Mouse (Mus musculus) neural tube, embryonic 14.5 days (tissue): ENCODE measurements around the gene Spry1. TPM values are rescaled to one million over a fixed set of nuclear protein-coding genes. Genes with fewer than 3 reads are reported as not detected.
A peak's percentile ranks its signal among the peaks of the same experiment; 100 is the strongest.

Source experiments
- ATAC-seq: fragments of 200-750 bp; cut with Nextera tagmentation; 2 replicates; pipeline ENCODE4 v1.8.0; 2017; ENCODE audit warnings: low read depth, mild to moderate bottlenecking, moderate TSS enrichment, moderate library complexity
- H3K27ac ChIP-seq: fragments of 300-500 bp; sonication (generic); 2 replicates; pipeline ENCODE4 v1.5.1; 2014; ENCODE audit warnings: low read depth, mild to moderate bottlenecking, control low read depth, low read length, moderate library complexity, mixed read lengths
- H3K27me3 ChIP-seq: fragments of 300-500 bp; sonication (generic); 2 replicates; pipeline ENCODE4 v1.6.1; 2014; ENCODE audit warnings: low read length; ENCODE audit not compliant: control insufficient read depth, insufficient read depth
- H3K36me3 ChIP-seq: fragments of 300-500 bp; sonication (generic); 2 replicates; pipeline ENCODE4 v1.6.1; 2014; ENCODE audit warnings: low read length, mixed read lengths; ENCODE audit not compliant: control insufficient read depth, insufficient read depth
- H3K4me1 ChIP-seq: fragments of 300-500 bp; sonication (generic); 2 replicates; pipeline ENCODE4 v1.6.1; 2014; ENCODE audit warnings: low read length; ENCODE audit not compliant: control insufficient read depth, insufficient read depth
- H3K4me2 ChIP-seq: fragments of 300-500 bp; sonication (generic); 2 replicates; pipeline ENCODE4 v1.6.1; 2014; ENCODE audit warnings: mild to moderate bottlenecking, low read depth, low read length, control low read depth
- H3K4me3 ChIP-seq: fragments of 300-500 bp; sonication (generic); 2 replicates; pipeline ENCODE4 v1.5.1; 2014; ENCODE audit warnings: low read depth, low read length, control low read depth, mixed read lengths
- H3K9ac ChIP-seq: fragments of 300-500 bp; sonication (generic); replicated peaks from 2 replicates; pipeline ENCODE4 v1.6.1; 2014; ENCODE audit warnings: low read depth, mild to moderate bottlenecking, control low read depth, low read length, mixed read lengths
- H3K9me3 ChIP-seq: fragments of 300-500 bp; sonication (generic); 2 replicates; pipeline ENCODE4 v1.6.1; 2016; ENCODE audit warnings: low read length; ENCODE audit not compliant: control insufficient read depth
- WGBS: fragments of 180-500 bp; shearing (Covaris S2); extraction: QIAGEN DNeasy Blood & Tissue Kit; methylation state at CpG from one replicate; pipeline ENCODE4 v1.1.7; 2014; 5-methylcytosine and 5-hydroxymethylcytosine counted together
- polyA plus RNA-seq: library from polyadenylated mRNA; unstranded; fragments of >200 nt; fragmentation: Nextera tagmentation; extraction: Ambion mirVana; gene quantifications from 2 replicates; pipeline ENCODE4 v1.2.1, GENCODE M21; 2014

The Spry1 gene
- polyA plus RNA-seq, 1 experiment from 2014 or later, result 5.0 TPM

- ATAC-seq, result no peak
- Histone ChIP-seq H3K27me3 (peaks cover 2% of the 10 kb centered on the region; the same call in 1 of the 2 replicates), H3K4me1 (peaks cover 12% of the 10 kb centered on the region), H3K9ac (no peak overlapping the region), H3K27ac (no peak overlapping the region), H3K4me2 (no peak overlapping the region), H3K36me3 (no peaks in the 10 kb centered on the region), H3K4me3 (no peak overlapping the region), H3K9me3 (no peaks in the 10 kb centered on the region)
- WGBS, result 74% methylated on average over 4 of the region's 4 CpGs
Observed at GRCm38 (mm10) chr3:37636921-37637320, 2.8 kb upstream of the Spry1 start.

- H3K9ac ChIP-seq, result peak overlapping the region; percentile 78
- H3K4me2 ChIP-seq, result peak overlapping the region; percentile 85
- H3K27me3 ChIP-seq, result peaks cover 12% of the 10 kb centered on the region
- WGBS, result under 1% methylated on average over 73 of the region's 86 CpGs
- H3K4me3 ChIP-seq, result peak overlapping the region; percentile 85
- H3K36me3 ChIP-seq, result peaks cover 11% of the 10 kb centered on the region
- peaks cover 18% of the 10 kb centered on the region for H3K4me1 ChIP-seq
- H3K27ac ChIP-seq, result peak overlapping the region; percentile 87
- peak; percentile 80 for ATAC-seq
- no peaks in the 10 kb centered on the region for H3K9me3 ChIP-seq
Observed at GRCm38 (mm10) chr3:37640162-37640721, 495 bp downstream of the Spry1 start.

DNA sequence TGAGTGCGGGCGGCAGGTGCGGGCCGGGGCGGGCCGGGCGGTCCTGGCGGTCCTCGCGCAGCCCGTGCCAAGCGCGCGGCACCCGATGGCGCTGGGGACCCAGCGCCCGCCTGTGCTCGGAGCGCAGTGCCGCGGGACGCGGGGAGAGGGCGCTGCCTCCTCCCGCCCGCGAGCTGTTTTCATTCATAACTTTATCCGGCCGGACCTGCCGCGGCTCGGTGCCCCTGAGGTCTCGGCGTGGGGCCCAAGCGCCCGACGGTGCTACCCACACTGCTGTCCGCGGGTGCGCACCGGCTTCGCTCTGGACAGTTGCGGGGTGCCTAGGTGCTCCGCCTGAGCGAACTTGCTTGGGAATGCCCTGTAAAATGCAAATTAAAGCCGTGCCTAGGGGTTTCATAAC is 1.1 kb downstream of the Spry1 start:
- Histone ChIP-seq H3K4me2 (peak overlapping the region; percentile 85), H3K9me3 (no peaks in the 10 kb centered on the region), H3K4me3 (peak overlapping the region; percentile 85), H3K27me3 (peaks cover 12% of the 10 kb centered on the region), H3K27ac (peak overlapping the region; percentile 87; the same call in 1 of the 2 replicates), H3K36me3 (peaks cover 11% of the 10 kb centered on the region), H3K4me1 (peaks cover 18% of the 10 kb centered on the region), H3K9ac (peak overlapping the region; percentile 78)
- 1% methylated on average over 30 of the region's 47 CpGs for WGBS
- peak; percentile 80 for ATAC-seq

GRCm38 (mm10) chr3:37641796-37642680 is 2.3 kb downstream of the Spry1 start:
- H3K27ac ChIP-seq, result no peak overlapping the region
- H3K9ac ChIP-seq, result no peak overlapping the region
- H3K36me3 ChIP-seq, result peaks cover 11% of the 10 kb centered on the region
- H3K4me3 ChIP-seq, result peak overlapping the region; percentile 85
- ATAC-seq, result no peak
- 28% methylated on average over 20 of the region's 20 CpGs for WGBS
- H3K27me3 ChIP-seq, result peaks cover 12% of the 10 kb centered on the region
- H3K9me3 ChIP-seq, result no peaks in the 10 kb centered on the region
- H3K4me1 ChIP-seq, result peaks cover 18% of the 10 kb centered on the region
- peak overlapping the region; percentile 85 for H3K4me2 ChIP-seq

- Histone ChIP-seq H3K9ac (no peak overlapping the region), H3K4me2 (peak overlapping the region; percentile 85; the same call in 1 of the 2 replicates), H3K4me3 (no peak overlapping the region), H3K27ac (no peak overlapping the region), H3K36me3 (peaks cover 11% of the 10 kb centered on the region), H3K9me3 (no peaks in the 10 kb centered on the region), H3K4me1 (peaks cover 18% of the 10 kb centered on the region), H3K27me3 (peaks cover 12% of the 10 kb centered on the region)
- ATAC-seq, result no peak
- WGBS, result 65% methylated on average over 21 of the region's 21 CpGs
Observed at GRCm38 (mm10) chr3:37642681-37643214, 3.0 kb downstream of the Spry1 start.

- WGBS, result 93% methylated on average over 13 of the region's 13 CpGs
- H3K4me1 ChIP-seq, result peaks cover 18% of the 10 kb centered on the region
- no peak for ATAC-seq
- no peak overlapping the region for H3K27ac ChIP-seq
- H3K9me3 ChIP-seq, result no peaks in the 10 kb centered on the region
- no peak overlapping the region for H3K9ac ChIP-seq
- H3K27me3 ChIP-seq, result peaks cover 11% of the 10 kb centered on the region
- H3K4me2 ChIP-seq, result no peak overlapping the region
- no peak overlapping the region for H3K4me3 ChIP-seq
- peaks cover 11% of the 10 kb centered on the region for H3K36me3 ChIP-seq
Observed at GRCm38 (mm10) chr3:37643411-37643810, 3.7 kb downstream of the Spry1 start.

- Histone ChIP-seq H3K4me2 (no peak overlapping the region), H3K27me3 (peaks cover 10% of the 10 kb centered on the region), H3K4me3 (no peak overlapping the region), H3K36me3 (peaks cover 11% of the 10 kb centered on the region), H3K9me3 (no peaks in the 10 kb centered on the region), H3K4me1 (peaks cover 18% of the 10 kb centered on the region), H3K9ac (no peak overlapping the region), H3K27ac (no peak overlapping the region)
- 89% methylated on average over 8 of the region's 8 CpGs for WGBS
- ATAC-seq, result no peak
Observed at GRCm38 (mm10) chr3:37643903-37644302, 4.2 kb downstream of the Spry1 start.

GRCm38 (mm10) chr3:37645061-37645460 is 5.3 kb downstream of the Spry1 start:
- Histone ChIP-seq H3K36me3 (peaks cover 11% of the 10 kb centered on the region), H3K9ac (no peak overlapping the region), H3K27ac (no peak overlapping the region), H3K9me3 (no peaks in the 10 kb centered on the region), H3K4me1 (peaks cover 15% of the 10 kb centered on the region), H3K4me2 (no peak overlapping the region), H3K4me3 (no peak overlapping the region), H3K27me3 (peaks cover 10% of the 10 kb centered on the region)
- ATAC-seq, result no peak
- WGBS, result 85% methylated on average over 6 of the region's 6 CpGs

GRCm38 (mm10) chr3:37646221-37646620 is 6.5 kb downstream of the Spry1 start:
- no peaks in the 10 kb centered on the region for H3K9me3 ChIP-seq
- WGBS, result 95% methylated on average over 9 of the region's 9 CpGs
- no peak overlapping the region for H3K4me3 ChIP-seq
- peaks cover 10% of the 10 kb centered on the region for H3K27me3 ChIP-seq
- no peak overlapping the region for H3K27ac ChIP-seq
- no peak overlapping the region for H3K4me2 ChIP-seq
- no peak overlapping the region for H3K9ac ChIP-seq
- peaks cover 13% of the 10 kb centered on the region for H3K4me1 ChIP-seq
- peaks cover 11% of the 10 kb centered on the region for H3K36me3 ChIP-seq
- no peak for ATAC-seq
